Mouse (Mus musculus) CD4-positive, CD25-positive, alpha-beta regulatory T cell, adult 9 weeks (primary cell): Measurements from ENCODE around the gene Sall2. TPM values are rescaled to one million over a fixed set of nuclear protein-coding genes. Genes with fewer than 3 reads are reported as not detected.

Experiments
- polyA plus RNA-seq: library from polyadenylated mRNA; unstranded; fragments of 100-300 nt; shearing (Covaris generic); gene quantifications from one replicate; pipeline ENCODE4 v1.2.1, GENCODE M21; 2017

The Sall2 gene
- 4.0 TPM for polyA plus RNA-seq

GRCm38 (mm10) chr14:52327910-52328812, at the start of gene Sall2:
Gene Sall2, minus strand, starts transcription at chr14:52328762.

DNA sequence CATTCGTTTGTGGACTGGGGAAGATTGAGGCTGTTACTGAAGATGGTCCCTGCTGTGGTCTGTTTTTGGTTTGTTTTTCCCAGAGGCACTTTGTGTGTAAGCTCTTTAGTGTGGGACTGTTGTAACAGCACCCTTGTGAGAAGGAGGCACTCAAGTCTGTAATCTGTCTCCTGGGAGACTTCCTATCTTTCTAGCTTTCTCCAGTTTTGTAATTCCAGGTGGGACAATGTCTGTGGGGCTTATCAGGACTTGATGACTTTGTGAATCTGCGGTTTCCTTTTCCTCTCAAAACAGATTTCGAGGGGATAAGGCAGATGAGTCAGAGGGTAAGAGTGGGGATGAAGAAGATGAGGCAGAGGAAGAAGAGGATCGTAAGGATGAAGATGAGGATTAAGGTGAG, 27.7 kb upstream of the Sall2 start, which contains the start of gene Olfr1513:
Gene Olfr1513, minus strand, starts transcription at position 101 of the 400 bp plus-strand sequence.

DNA sequence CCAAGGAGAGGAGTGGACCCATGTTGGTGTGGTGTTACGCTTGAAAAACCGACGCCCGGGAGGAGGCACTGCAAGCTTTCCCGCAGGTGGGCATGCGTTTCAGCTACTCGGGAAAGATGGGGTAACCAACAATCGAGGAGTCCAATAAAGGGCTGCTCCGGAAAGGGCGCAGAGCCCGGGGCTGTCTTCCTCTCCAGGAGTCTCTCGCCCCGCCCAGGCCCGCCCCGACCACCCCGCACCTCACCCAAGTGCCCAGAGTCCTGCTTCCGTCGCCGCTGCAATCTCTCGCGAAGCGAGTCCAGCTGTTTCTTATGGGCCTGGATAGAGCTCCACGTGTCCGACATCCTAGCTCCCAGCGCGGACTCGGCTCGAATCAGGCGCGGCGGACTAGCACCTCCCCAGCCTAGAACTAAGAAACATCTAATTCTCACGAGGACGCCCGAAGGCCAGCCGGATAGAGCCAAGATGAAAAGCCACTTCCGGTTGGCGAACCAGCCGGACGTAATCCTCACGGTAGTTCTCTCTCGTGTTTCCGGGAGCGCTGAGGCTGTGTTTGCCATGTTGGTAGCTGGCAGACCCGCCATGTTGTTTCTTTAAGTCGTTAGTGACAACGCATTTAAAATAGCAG, 23.8 kb downstream of the Sall2 start, which contains the start of gene Mettl3:
Gene Mettl3, minus strand, starts transcription at position 485 of the 628 bp plus-strand sequence.

DNA sequence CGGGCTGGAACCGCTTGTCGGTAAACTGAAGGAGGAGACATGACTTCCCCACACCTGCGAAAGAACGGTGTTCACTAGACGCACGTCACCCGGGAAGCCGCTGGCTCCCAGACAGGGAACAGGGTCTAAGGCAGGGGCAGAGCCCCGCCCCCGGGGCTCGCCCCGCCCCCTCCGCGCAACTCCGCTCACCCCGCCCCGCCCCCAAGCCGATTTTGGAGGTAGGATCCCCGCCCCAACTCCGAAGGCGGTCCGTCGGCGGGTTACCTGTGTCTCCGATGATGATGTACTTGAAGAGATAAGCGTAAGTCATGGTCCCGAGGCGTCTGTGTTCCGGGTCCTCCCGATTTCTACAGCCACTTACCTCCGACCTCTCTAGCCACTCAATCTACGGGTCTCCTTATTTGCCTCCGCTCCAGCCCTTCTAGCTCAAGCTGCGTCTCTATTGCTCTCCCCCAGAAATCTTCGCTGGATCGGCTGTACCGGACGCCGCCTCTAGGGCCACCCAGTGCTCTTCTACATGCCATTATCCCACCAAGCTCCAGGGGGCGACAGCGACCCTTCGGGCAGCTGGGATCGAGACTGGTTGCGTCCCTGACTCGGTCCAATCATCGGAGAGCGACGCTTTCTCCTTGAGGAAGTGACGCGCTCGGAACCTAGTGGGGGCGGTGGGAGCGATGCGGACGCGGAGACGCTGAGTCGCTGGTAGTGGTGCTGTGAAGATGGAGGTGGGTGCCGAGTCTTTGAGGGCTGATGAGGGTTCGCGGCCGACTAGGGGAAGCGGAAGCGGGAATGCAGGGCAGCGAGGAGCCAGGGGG, 49.4 kb downstream of the Sall2 start, which contains the start of the genes Tox4 and Rab2b:
Gene Tox4, plus strand, starts transcription at position 215 of the 815 bp plus-strand sequence.
Gene Rab2b, minus strand, starts transcription at position 614 of the 815 bp plus-strand sequence.

Other genes starting within 250 kb of the Sall2 start
- 478 TPM for gene Hnrnpc, start 224.7 kb downstream of the Sall2 start, polyA plus RNA-seq
- gene Rpgrip1, start 218.1 kb downstream of the Sall2 start, polyA plus RNA-seq: 6.6 TPM
- gene Supt16, start 131.3 kb downstream of the Sall2 start, polyA plus RNA-seq: 31.0 TPM
- 56.7 TPM for gene Chd8, start 71.0 kb downstream of the Sall2 start, polyA plus RNA-seq
- gene Tox4, start 49.6 kb downstream of the Sall2 start, polyA plus RNA-seq: 110 TPM
- gene Rab2b, start 49.2 kb downstream of the Sall2 start, polyA plus RNA-seq: 30.4 TPM
- gene Mettl3, start 23.6 kb downstream of the Sall2 start, polyA plus RNA-seq: 73.0 TPM
- gene Olfr1513, start 27.6 kb upstream of the Sall2 start, polyA plus RNA-seq: not detected
- gene Olfr1512, start 50.4 kb upstream of the Sall2 start, polyA plus RNA-seq: not detected
- gene Olfr1511, start 68.6 kb upstream of the Sall2 start, polyA plus RNA-seq: not detected
- gene Olfr1510, start 85.6 kb upstream of the Sall2 start, polyA plus RNA-seq: not detected
- gene Olfr1509, start 114.2 kb upstream of the Sall2 start, polyA plus RNA-seq: not detected
- not detected for gene Olfr1508, start 138.7 kb upstream of the Sall2 start, polyA plus RNA-seq
- not detected for gene Olfr1507, start 167.0 kb upstream of the Sall2 start, polyA plus RNA-seq